In the genomic region with DNA sequence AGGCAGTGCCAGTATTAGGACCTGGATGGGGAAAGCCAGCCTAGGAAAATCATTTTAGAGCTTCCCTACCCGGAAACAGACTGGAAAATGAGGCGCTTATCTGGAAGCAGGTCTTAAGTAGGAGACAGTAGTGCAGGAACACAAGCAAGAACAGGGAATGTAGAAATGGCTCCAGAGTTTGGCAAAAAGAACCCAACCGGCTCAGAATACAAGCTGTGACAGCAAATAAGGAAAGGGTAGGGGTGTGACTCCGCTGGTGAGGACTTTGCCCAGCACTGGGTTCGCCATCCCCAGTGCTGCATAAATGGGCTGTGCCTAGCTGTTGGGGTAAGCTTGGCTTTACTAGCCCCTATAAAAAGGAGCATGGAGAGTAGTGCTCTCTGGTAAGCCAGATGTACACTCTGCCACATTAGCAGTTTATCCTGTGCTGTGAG, we compare ENCODE assay signal across 8 mouse cellular contexts. TPM values are rescaled to one million over a fixed set of nuclear protein-coding genes. Genes with fewer than 3 reads are reported as not detected.
DNase-seq lines count a peak whose midpoint lies in the region; ATAC-seq and TF ChIP-seq lines count a peak whose summit lies in the region.

No protein-coding gene starts in this region.

- H3K27ac ChIP-seq in limb, embryonic 12.5 days: peak overlapping the region; percentile 95
- H3K27ac ChIP-seq in olfactory bulb, adult 2 months (ENCODE audit: insufficient read depth, low read depth, low read length): no peak overlapping the region

- ATAC-seq in limb, embryonic 12.5 days (ENCODE audit: insufficient number of reproducible peaks, insufficient read depth, low FRiP score, low TSS enrichment, low read depth): no peak

- H3K4me1 ChIP-seq in limb, embryonic 12.5 days (replicated peaks): peaks cover 8% of the 10 kb centered on the region
- H3K4me1 ChIP-seq in olfactory bulb, adult 2 months (ENCODE audit: control insufficient read depth, insufficient read depth, low read length): peaks cover 5% of the 10 kb centered on the region; the same call in 1 of the 2 replicates

- TF ChIP-seq POLR2A in olfactory bulb, adult 2 months (IDR thresholded peaks at IDR 0.05; ENCODE audit: insufficient read depth, low read depth, low read length): no peak

- H3K4me2 ChIP-seq in limb, embryonic 12.5 days: peak overlapping the region; percentile 75

- no peak for TF ChIP-seq CTCF in olfactory bulb, adult 2 months (IDR thresholded peaks at IDR 0.05; ENCODE audit: insufficient read depth, low read depth, low read length)

- 15% methylated on average over 5 of the region's 5 CpGs for WGBS in limb, embryonic 12.5 days
- 9% methylated on average over 5 of the region's 5 CpGs for WGBS in olfactory bulb, adult 2 months

- peak; percentile 9 for DNase-seq in ovary, postnatal 10 days (ENCODE audit: low spot score)
- no peak for DNase-seq in ovary, postnatal 14 days (ENCODE audit: low spot score)
- peak; percentile 10 for DNase-seq in forelimb bud, embryonic 11.5 days (ENCODE audit: low read depth, low spot score)
- no peak for DNase-seq in left cerebral cortex, adult 11 months (ENCODE audit: low spot score)
- DNase-seq in layer of hippocampus, adult 18-20 months (ENCODE audit: low spot score in 2 of 2): no peak
- DNase-seq in frontal cortex, postnatal 14 days (ENCODE audit: low spot score in 2 of 2): no peak

- H3K27me3 ChIP-seq in limb, embryonic 12.5 days: no peaks in the 10 kb centered on the region

- H3K36me3 ChIP-seq in limb, embryonic 12.5 days: peaks cover 29% of the 10 kb centered on the region

- no peaks in the 10 kb centered on the region for H3K9me3 ChIP-seq in limb, embryonic 12.5 days

- peak overlapping the region; percentile 60 for H3K4me3 ChIP-seq in limb, embryonic 12.5 days (replicated peaks)
- peak overlapping the region; percentile 98 for H3K4me3 ChIP-seq in olfactory bulb, adult 2 months (ENCODE audit: insufficient read depth, low read depth, low read length)

- peak overlapping the region; percentile 73 for H3K9ac ChIP-seq in limb, embryonic 12.5 days (replicated peaks)

RNA-seq across cellular contexts. Expression of gene Bnip1, which starts 0.8 kb away (rescaled TPM):
- polyA plus RNA-seq in limb, embryonic 12.5 days (2016; fragmentation: Nextera tagmentation; extraction: Ambion mirVana): 56.2 and 59.2 TPM in 2 replicates
- not detected in 2 replicates for polyA plus RNA-seq in olfactory bulb, adult 2 months (2012; ENCODE audit: insufficient read depth, insufficient read length, low replicate concordance, missing spikeins)
- total RNA-seq in layer of hippocampus, adult 18-20 months (2021): 10 to 100 TPM; 31.2 to 33.6 TPM

Comparison
In these comparisons a context has a peak if more than half of its experiments do, and no peak if none do; other contexts are left out.
1. DNase-seq: peak in ovary, postnatal 10 days (single experiment) and forelimb bud, embryonic 11.5 days (single experiment); none in ovary, postnatal 14 days (single experiment), left cerebral cortex, adult 11 months (single experiment), layer of hippocampus, adult 18-20 months (0 of 2) and frontal cortex, postnatal 14 days (0 of 2).
2. RNA of gene Bnip1, which starts 0.8 kb away (polyA plus RNA-seq): 56.2 to 59.2 TPM in limb, embryonic 12.5 days; not detected in olfactory bulb, adult 2 months; every median in the first group is over 10 times any median in the second.